Mouse (Mus musculus) lung, postnatal 4 days (tissue): ENCODE data around the gene Kif21a.

Experiments used
- DNase-seq, 2 experiments: peaks; one replicate each; pipeline ENCODE4 v3.0.0; 2021

The Kif21a gene

GRCm38 (mm10) chr15:91017261-91018160 lies 32.2 kb downstream of the Kif21a start:
- no peak for DNase-seq

DNA sequence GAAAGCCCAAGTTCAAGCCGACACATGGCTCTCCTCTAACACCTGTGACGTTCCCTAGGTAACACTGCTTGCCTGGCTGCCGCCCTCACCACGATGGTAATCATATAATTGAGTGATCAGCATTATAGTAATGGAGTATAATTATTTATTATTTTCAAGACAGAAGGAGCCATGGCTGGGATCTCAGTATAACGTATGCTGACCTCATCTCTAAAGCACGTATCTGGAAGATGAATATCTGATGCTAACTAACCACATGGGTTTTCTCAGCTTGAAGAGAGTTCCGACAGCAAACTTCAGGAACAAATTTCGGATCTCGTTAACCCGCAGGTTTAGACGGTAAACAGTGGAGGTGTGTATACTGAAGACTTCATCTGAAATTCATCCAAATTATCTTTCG lies 33.4 kb downstream of the Kif21a start:
- no peak for DNase-seq

- DNase-seq, result no peak
Measured at GRCm38 (mm10) chr15:91012793-91013580, 36.8 kb downstream of the Kif21a start.

DNA sequence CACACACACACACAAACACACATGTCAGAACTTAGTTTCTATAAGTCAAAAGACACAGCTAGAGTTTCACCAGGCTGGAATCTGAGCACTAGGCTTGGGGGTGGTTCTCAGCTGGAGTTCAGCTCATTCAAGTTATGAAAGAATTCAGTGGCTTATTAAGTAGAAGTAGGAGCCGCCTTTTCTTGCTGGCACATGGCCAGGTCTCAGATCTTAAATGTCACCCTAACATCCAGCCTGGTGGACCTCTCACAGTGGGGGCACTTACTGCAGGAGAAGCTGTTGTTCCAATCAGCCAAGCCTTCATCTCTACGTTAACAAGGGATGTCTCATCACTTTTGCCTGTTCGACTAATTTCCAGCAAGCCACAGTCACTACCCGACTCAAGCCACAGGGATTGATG lies 39.5 kb downstream of the Kif21a start:
- DNase-seq, result no peak

DNA sequence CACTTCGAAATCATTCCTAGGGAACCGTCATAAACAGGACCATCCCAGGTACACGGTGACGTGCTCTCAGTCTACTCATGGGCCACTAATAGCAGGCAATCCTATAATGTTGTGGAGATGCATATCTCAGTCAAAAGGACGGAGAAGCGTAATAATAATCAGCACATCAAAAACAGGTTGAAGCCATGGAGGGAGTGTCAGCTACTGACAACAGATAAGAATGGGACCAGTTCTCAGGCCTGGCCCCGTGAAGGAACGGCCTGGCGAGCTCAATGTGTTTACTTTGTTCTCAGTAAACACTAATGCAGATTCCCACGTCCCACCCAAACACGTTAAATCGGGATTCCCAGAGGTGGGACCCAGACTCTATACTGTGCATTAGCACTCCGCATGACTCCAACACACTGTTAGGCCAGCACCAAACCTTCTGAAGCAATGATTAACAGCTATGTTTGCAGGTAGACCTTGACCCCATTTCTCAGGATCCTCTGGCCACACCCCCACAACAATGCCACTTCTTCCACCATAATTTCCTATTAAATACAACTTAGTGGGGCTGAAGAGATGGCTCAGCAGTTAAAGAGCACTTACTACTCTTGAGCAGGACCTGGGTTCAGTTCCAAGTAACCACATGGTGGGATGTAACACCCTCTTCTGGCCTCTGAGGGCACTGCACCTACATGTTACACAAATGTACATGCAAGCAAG lies 42.5 kb downstream of the Kif21a start:
- DNase-seq, result no peak

DNA sequence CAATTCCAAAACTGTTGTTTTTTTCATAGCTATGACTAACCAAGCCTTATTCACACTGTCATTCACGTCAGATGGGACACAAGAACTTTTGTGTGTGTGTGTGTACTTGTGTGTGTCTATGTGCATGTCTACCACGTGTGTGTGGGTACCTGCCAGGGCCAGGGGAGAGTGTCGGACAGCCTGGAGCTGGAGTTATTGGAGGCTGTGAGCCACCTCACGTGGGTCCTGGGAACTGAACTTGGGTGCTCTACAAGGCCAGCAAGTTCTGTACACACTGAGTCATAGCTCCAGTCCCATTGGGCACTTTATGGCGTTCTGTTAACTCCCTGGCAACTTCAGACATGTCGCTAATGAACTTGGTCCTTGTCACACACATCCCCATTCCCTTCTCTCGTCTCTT lies 45.0 kb downstream of the Kif21a start:
- no peak for DNase-seq

- no peak for DNase-seq
Measured at GRCm38 (mm10) chr15:91001037-91001616, 48.6 kb downstream of the Kif21a start.

DNA sequence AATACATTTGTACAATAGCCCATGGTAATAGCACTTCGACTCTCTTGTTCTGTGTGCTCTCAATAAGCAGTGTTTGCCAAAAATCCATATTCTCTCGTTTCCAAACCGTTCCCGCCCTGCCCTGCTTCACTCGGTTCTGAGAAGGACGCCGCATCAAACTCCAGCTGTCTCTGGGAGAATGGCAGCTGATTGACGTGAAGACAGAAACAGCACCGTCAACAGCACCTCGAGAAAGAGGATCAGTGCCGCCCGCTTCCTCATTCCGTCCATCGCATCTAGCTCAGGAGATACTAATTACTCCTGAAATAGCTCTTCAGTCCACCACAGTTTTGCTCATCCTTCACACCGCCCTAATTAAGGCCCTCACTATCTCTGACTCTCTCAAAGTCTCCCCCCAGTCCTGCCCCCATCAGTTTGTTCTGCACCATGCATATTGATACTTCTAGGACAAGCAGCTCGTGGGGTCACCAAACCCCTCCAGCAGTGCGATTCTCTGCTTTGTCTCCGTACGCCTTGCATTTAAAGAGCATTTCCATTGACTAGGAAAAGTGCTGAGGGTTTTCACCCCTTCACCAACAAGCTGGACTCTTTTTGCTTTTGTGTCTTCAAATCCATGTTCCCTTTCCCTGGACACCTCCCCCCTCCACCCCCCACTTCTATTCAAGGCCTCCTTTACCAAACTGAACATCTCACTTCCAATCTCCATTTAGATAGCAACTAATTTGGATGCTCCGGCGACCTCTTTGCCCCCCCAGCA lies 49.3 kb downstream of the Kif21a start:
- DNase-seq, result no peak

GRCm38 (mm10) chr15:90992871-90993270 lies 56.9 kb downstream of the Kif21a start:
- no peak for DNase-seq

- DNase-seq, result no peak
Measured at GRCm38 (mm10) chr15:90992388-90992787, 57.4 kb downstream of the Kif21a start.

GRCm38 (mm10) chr15:90991843-90992242 lies 57.9 kb downstream of the Kif21a start:
- DNase-seq, result no peak

- no peak for DNase-seq
Measured at GRCm38 (mm10) chr15:90987714-90988250, 62.0 kb downstream of the Kif21a start.

GRCm38 (mm10) chr15:90975914-90976313 lies 73.8 kb downstream of the Kif21a start:
- no peak for DNase-seq

DNA sequence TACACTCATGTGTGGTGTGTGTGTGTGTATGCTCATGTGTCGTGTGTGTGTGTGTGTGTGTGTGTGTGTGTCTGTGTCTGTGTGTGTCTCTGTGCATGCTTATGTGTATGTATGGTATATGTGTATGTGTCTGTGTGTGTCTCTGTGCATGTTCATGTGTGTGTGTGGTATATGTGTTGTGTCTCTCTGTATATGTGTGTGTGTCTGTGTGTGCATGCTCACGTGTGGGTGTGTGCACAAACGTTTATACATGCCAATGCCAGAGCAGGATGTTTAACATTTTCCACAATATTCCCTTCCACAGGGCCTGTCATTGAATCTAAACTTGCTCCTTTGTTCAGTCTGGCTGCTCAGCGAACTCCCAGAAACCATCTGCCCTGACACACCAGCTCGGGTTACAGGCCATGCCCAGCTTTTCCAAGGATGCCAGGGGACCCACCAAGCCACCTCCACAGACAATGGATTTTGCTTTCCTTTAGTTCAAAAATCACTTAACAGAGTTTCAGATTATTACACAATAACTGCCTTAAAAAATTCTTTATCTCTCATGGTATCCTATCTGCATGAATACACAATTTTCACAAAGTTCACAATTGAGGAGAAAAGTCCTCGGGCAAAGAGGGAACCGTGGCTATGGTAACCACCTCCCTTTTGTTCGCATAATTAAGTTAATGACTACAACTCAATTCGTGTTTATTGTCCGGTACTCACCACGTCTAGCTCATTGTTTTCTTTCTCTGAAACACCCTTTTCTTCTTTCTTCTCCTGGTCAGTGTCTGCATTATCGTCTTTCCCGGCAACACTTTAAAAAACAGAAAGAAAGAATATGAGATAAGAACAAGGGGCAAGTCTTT lies 77.6 kb downstream of the Kif21a start:
- no peak for DNase-seq

DNA sequence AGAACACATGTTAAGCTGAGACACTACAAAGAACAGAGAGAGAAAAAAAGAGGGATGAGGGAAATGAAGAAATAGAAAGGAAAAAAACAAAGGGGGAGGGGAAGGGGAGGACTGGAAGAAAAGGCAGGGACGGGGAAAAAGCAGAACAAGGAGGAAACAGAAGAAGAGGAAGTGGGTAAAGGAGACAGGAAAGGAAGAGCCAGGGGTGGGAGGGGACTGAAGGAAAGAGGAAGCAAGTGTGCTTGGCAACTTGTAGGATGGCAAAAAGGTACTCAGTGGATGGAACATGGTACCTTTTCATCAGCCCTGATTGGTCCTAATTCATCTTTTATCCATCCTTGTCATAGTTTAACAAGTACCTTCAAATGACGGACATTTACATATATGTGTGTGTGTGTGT lies 86.4 kb downstream of the Kif21a start:
- DNase-seq, result no peak

DNA sequence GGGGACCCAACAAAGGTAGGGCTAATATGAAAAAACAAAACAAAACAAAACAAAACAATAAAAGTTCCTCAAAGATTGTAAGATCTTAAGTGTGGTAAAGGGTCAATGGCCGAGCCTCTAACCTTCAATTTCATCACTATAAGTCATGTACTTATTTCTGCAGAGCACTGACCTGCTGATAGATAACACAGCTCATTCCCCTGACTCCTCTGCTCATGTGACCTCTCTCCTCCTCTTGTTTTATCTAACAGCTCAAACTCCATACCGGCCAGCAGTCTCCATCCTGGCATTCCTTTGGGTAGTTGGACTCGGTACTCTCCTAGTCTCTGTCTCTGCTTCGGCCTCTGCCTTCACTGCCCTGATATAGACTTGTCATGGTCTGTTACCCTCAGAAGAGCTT lies 87.2 kb downstream of the Kif21a start:
- DNase-seq, result no peak

DNA sequence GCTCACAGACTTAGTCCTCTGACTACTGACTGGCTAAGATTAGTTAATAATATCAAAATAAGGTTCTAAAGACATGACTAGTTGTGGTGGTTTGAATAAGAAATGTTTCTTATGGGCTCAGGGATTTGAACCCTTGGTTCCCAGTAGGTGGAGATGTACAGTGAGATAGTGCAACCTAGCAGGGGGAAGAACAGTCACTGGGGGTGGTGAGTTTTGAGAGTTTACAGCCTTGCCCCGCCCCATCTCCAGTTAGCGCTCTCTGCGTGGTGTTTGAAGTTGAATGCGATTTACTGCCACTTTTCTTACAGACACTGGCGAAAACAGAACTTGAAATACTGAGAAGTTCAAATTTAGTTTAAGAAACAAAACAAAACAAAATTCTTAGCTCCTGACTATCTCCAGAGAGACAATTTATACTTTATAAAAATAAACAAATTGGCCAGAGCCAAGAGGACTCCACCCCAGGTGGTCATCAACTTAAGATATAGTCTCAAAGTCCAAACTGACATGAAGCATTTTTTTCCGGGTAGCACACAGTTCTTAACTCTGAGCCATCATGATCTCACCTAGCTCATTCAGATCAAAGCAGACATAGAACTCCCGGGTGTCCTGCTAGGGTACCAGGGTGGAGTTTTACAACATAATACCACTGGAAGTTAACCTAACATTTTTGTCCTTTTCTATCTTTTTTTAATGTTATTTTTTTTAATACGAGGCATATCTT lies 88.8 kb downstream of the Kif21a start:
- no peak for DNase-seq

DNA sequence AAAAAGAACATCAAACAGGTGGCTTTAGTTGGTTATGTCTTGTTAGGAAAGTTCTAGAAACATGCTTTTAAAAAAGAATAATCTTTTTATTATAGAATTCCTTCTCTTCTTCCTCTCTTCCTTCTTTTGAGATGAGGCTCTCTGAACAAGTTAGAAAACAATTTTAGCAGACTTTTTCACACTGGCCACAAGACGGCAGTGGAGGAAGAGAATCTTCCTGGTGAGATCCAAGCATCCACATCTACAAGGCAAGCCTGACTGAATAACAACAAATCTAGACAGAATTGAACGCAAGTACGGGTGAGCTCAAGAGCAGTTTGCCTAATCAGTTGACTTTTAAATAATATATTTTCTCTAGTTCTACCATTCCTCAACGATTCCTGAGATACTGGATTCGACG lies 98.4 kb downstream of the Kif21a start:
- DNase-seq, result no peak

DNA sequence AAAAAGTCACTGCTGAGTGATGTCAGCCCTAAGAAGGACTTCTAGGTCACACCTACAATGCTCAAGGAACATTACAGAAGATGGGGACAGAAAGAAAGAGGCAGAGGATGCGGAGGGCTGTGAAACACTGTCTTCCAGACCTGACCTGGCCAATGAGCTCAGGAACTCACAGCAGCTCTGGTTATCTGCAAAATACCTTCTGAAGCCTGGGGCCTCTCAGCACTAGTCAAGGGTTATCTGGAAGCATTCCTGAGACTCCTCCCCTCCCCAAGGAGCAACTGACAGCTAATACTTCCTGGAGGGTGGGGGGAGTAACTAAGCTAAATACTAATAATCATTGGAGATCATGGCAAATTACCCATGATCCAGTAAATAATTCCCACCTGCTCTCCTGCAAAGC lies 111.3 kb downstream of the Kif21a start:
- DNase-seq, result no peak

DNA sequence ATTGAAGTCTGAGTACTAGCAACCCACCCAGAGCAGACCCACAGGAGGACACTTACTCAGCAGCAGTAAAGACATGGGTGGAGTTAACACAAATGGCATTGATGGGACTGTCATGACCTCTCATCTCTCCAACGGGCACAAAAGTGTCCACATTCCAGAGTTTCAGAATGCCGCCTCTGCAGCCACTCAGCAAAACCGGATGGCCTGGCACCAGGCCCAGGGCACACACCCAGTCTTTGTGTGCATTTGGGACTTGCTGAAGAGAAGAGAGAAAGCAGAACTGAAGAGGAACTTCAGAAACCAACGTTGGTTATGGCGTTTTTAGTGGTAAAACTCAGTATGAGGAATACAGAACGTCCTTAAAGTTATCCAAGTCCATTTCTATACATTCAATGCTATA lies 114.2 kb downstream of the Kif21a start:
- peak; percentile 48 to 74 for DNase-seq
